Mouse (Mus musculus) spleen, adult 2 months (tissue): ENCODE measurements around the gene Crip1.

ENCODE experiments used
- CTCF ChIP-seq: fragments of 200-500 bp; IDR thresholded peaks from 2 replicates; pipeline ENCODE4 v1.5.1; 2011; ENCODE audit warnings: mild to moderate bottlenecking, inconsistent platforms; ENCODE audit not compliant: insufficient read depth, insufficient read length, insufficient replicate concordance; ENCODE audit errors: extremely low read depth
- POLR2A ChIP-seq: fragments of 200-500 bp; IDR thresholded peaks from 2 replicates; pipeline ENCODE4 v1.6.1; 2011; ENCODE audit warnings: low read depth, low read length, inconsistent platforms

- TF ChIP-seq CTCF (no peak), POLR2A (no peak)
Observed at GRCm38 (mm10) chr12:113152991-113153525, 6.9 kb downstream of the Crip1 start.
